Mouse (Mus musculus): ENCODE results near the gene Pex11g. TPM values are rescaled to one million over a fixed set of nuclear protein-coding genes. Genes with fewer than 3 reads are reported as not detected.

Pex11g gene
- total and polyA plus RNA-seq, 2 experiments from 2014 or later: 2.0 to 4.9 TPM

DNA sequence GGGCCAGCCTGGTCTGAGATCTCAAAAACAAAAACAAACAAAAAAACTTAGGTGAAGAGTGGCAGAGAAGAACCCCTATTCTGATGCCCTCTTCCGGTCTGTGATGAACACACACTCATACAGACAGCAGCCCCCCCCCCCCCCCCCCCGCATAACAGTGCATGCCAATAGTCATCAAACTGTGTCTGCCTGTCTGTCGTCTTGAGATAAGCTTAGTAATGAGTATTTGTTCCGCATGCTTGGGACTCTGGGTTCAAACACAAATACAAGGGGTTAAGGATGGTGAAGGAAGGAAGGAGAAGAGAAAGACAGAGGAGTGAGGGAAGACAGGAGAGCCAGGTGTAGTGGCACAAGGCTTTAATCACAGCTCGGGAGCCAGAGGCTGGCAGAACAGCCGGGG, 31.0 kb downstream of the Pex11g start:
- Histone ChIP-seq H3K4me2 (ENCODE audit: low read depth, low read length) (no peak overlapping the region), H3K4me1 (ENCODE audit: insufficient read depth, low read length) (no peaks in the 10 kb centered on the region), H3K27ac (no peak overlapping the region), H3K27me3 (ENCODE audit: insufficient read depth, low read length) (no peaks in the 10 kb centered on the region), H3K4me3 (ENCODE audit: low read length) (no peak overlapping the region), H3K9me3 (ENCODE audit: low read length) (no peaks in the 10 kb centered on the region), H3K36me3 (ENCODE audit: insufficient read depth, low read length) (peaks cover 60% of the 10 kb centered on the region), H3K9ac (replicated peaks; ENCODE audit: low read length) (no peak overlapping the region)
- no peak for TF ChIP-seq CTCF (IDR thresholded peaks at IDR 0.05; ENCODE audit: low read depth)
- no peak for DNase-seq (ENCODE audit: low spot score)
- WGBS: 84% methylated on average over 6 of the region's 6 CpGs
- no peak for ATAC-seq

GRCm38 (mm10) chr8:3431113-3431512, 36.4 kb downstream of the Pex11g start:
- Histone ChIP-seq H3K4me1 (ENCODE audit: insufficient read depth, low read length) (no peaks in the 10 kb centered on the region), H3K27ac (no peak overlapping the region), H3K4me2 (ENCODE audit: low read depth, low read length) (no peak overlapping the region), H3K9ac (replicated peaks; ENCODE audit: low read length) (no peak overlapping the region), H3K36me3 (ENCODE audit: insufficient read depth, low read length) (peaks cover 45% of the 10 kb centered on the region), H3K27me3 (ENCODE audit: insufficient read depth, low read length) (no peaks in the 10 kb centered on the region), H3K4me3 (ENCODE audit: low read length) (no peak overlapping the region), H3K9me3 (ENCODE audit: low read length) (no peaks in the 10 kb centered on the region)
- TF ChIP-seq CTCF (IDR thresholded peaks at IDR 0.05; ENCODE audit: low read depth): no peak
- ATAC-seq (no peak), DNase-seq (ENCODE audit: low spot score) (no peak)
- WGBS: 93% methylated on average over 3 of the region's 3 CpGs

DNA sequence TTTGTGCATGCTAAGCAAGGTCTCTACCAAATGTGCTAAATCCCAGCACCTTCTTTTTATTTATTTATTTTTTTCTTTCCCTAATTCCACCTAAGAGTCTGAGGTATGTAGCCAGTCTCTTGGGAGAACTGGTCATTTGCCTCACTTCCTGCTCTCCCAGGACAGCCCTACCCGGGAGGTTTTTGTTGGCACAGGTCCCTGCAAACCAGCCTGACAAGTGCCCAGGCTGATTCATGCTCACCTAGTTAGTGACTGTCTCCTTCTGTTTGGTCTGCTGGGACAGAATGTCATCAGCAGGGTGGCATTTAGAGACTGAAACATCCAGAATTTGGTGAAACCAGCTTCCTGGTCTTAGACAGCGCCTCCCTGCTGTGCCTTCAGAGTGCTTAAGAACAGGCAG, 37.5 kb downstream of the Pex11g start:
- 65% methylated on average over 2 of the region's 2 CpGs for WGBS
- no peak overlapping the region for H3K4me2 ChIP-seq (ENCODE audit: low read depth, low read length)
- H3K4me1 ChIP-seq (ENCODE audit: insufficient read depth, low read length): no peaks in the 10 kb centered on the region
- no peak overlapping the region for H3K27ac ChIP-seq
- no peaks in the 10 kb centered on the region for H3K9me3 ChIP-seq (ENCODE audit: low read length)
- peaks cover 39% of the 10 kb centered on the region for H3K36me3 ChIP-seq (ENCODE audit: insufficient read depth, low read length)
- no peak overlapping the region for H3K9ac ChIP-seq (replicated peaks; ENCODE audit: low read length)
- no peak for TF ChIP-seq CTCF (IDR thresholded peaks at IDR 0.05; ENCODE audit: low read depth)
- ATAC-seq (no peak), DNase-seq (ENCODE audit: low spot score) (no peak)
- no peaks in the 10 kb centered on the region for H3K27me3 ChIP-seq (ENCODE audit: insufficient read depth, low read length)
- no peak overlapping the region for H3K4me3 ChIP-seq (ENCODE audit: low read length)

GRCm38 (mm10) chr8:3428426-3428825, 39.1 kb downstream of the Pex11g start:
- H3K36me3 ChIP-seq (ENCODE audit: insufficient read depth, low read length): peaks cover 35% of the 10 kb centered on the region

GRCm38 (mm10) chr8:3426211-3426610, 41.3 kb downstream of the Pex11g start:
- Histone ChIP-seq H3K9me3 (ENCODE audit: low read length) (no peaks in the 10 kb centered on the region), H3K27me3 (ENCODE audit: insufficient read depth, low read length) (no peaks in the 10 kb centered on the region), H3K4me2 (ENCODE audit: low read depth, low read length) (no peak overlapping the region), H3K4me1 (ENCODE audit: insufficient read depth, low read length) (no peaks in the 10 kb centered on the region), H3K36me3 (ENCODE audit: insufficient read depth, low read length) (peaks cover 24% of the 10 kb centered on the region), H3K4me3 (ENCODE audit: low read length) (no peak overlapping the region), H3K27ac (no peak overlapping the region), H3K9ac (replicated peaks; ENCODE audit: low read length) (no peak overlapping the region)
- 88% methylated on average over 3 of the region's 3 CpGs for WGBS
- ATAC-seq (no peak), DNase-seq (ENCODE audit: low spot score) (no peak)
- no peak for TF ChIP-seq CTCF (IDR thresholded peaks at IDR 0.05; ENCODE audit: low read depth)

More at GRCm38 (mm10) chr8:3428426-3428825, 39.1 kb downstream of the Pex11g start:
- no peak overlapping the region for H3K4me2 ChIP-seq (ENCODE audit: low read depth, low read length)
- DNase-seq (ENCODE audit: low spot score) (no peak), ATAC-seq (no peak)
- no peak for TF ChIP-seq CTCF (IDR thresholded peaks at IDR 0.05; ENCODE audit: low read depth)
- H3K4me1 ChIP-seq (ENCODE audit: insufficient read depth, low read length): no peaks in the 10 kb centered on the region
- no peaks in the 10 kb centered on the region for H3K27me3 ChIP-seq (ENCODE audit: insufficient read depth, low read length)
- WGBS: 85% methylated on average over 2 of the region's 2 CpGs
- H3K9ac ChIP-seq (replicated peaks; ENCODE audit: low read length): no peak overlapping the region
- H3K9me3 ChIP-seq (ENCODE audit: low read length): no peaks in the 10 kb centered on the region
- no peak overlapping the region for H3K27ac ChIP-seq
- H3K4me3 ChIP-seq (ENCODE audit: low read length): no peak overlapping the region

GRCm38 (mm10) chr8:3425217-3425616, 42.3 kb downstream of the Pex11g start:
- TF ChIP-seq CTCF (IDR thresholded peaks at IDR 0.05; ENCODE audit: low read depth): no peak
- DNase-seq (ENCODE audit: low spot score) (no peak), ATAC-seq (no peak)
- Histone ChIP-seq H3K27ac (no peak overlapping the region), H3K27me3 (ENCODE audit: insufficient read depth, low read length) (no peaks in the 10 kb centered on the region), H3K9ac (replicated peaks; ENCODE audit: low read length) (no peak overlapping the region), H3K9me3 (ENCODE audit: low read length) (no peaks in the 10 kb centered on the region), H3K4me2 (ENCODE audit: low read depth, low read length) (no peak overlapping the region), H3K36me3 (ENCODE audit: insufficient read depth, low read length) (peaks cover 17% of the 10 kb centered on the region; the same call in 1 of the 2 replicates), H3K4me3 (ENCODE audit: low read length) (no peak overlapping the region), H3K4me1 (ENCODE audit: insufficient read depth, low read length) (no peaks in the 10 kb centered on the region)
- 93% methylated on average over 5 of the region's 5 CpGs for WGBS

DNA sequence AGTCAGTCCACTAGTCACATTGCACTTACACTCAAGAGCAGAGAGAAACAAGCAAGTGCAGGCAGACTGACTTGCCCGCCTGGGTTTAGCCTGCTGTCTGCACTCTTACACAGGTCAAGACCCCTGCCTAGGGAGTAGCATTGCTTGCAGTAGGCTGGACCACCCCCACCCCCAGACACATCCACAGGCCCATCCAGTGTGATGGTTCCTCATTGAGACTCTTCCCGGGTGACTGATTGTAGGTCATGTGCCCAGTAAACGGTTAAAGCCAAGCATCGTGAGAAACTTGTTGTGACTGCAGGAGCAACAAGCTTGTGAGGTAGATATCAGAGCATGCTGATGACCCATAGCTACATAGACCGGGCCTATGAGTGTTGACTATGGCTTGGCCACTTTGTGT, 46.0 kb downstream of the Pex11g start:
- ATAC-seq (no peak), DNase-seq (ENCODE audit: low spot score) (no peak)
- H3K4me3 ChIP-seq (ENCODE audit: low read length): no peak overlapping the region
- no peak overlapping the region for H3K4me2 ChIP-seq (ENCODE audit: low read depth, low read length)
- 93% methylated on average over 5 of the region's 5 CpGs for WGBS
- H3K9ac ChIP-seq (replicated peaks; ENCODE audit: low read length): no peak overlapping the region
- H3K36me3 ChIP-seq (ENCODE audit: insufficient read depth, low read length): no peaks in the 10 kb centered on the region
- no peaks in the 10 kb centered on the region for H3K9me3 ChIP-seq (ENCODE audit: low read length)
- H3K27me3 ChIP-seq (ENCODE audit: insufficient read depth, low read length): no peaks in the 10 kb centered on the region
- no peak for TF ChIP-seq CTCF (IDR thresholded peaks at IDR 0.05; ENCODE audit: low read depth)
- H3K27ac ChIP-seq: no peak overlapping the region
- 0 out of 2 replicates have a peak, but pooled peaks cover 8% of the 10 kb centered on the region for H3K4me1 ChIP-seq (ENCODE audit: insufficient read depth, low read length)
